9 mouse cellular contexts compared by ENCODE assay signal in the genomic region with DNA sequence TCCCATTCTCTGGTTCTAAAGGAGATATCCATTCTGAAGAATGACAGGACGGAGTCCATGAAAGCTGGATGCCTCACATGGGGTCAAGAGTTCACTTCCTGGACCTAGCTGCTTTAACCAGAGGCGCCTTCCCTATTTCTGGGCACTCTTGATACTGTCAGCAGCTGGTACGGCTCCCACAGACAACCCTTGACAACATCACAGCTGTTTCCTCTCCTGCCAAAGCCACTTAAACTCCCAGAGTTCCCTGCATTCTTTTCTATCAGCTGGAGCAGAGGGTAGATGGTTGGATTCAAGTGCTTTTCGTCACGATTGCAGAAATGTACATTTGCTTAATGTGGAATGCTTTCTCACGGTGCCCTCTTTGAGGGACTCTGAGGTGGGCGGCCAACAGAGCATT.
DNase-seq lines count a peak whose midpoint lies in the region; ATAC-seq and TF ChIP-seq lines count a peak whose summit lies in the region.
"Had no signal": no experiment of that assay in that cellular context is flagged by ENCODE, and none has a peak within 500 bp of the region (broad histone marks: within the 10 kb centered on the region; RNA-seq: fewer than 3 reads in every experiment).

No protein-coding gene starts in this region.

- 2% methylated on average over 7 of the region's 7 CpGs for WGBS in heart, embryonic 14.5 days
- 28% methylated on average over 7 of the region's 7 CpGs for WGBS in kidney, postnatal 0 days

- peak overlapping the region; percentile 87 to 96 for H3K27ac ChIP-seq in heart, embryonic 14.5 days (replicated peaks in 1 of 2; ENCODE audit: control insufficient read depth in 1 of 2, insufficient read depth in 1 of 2, low read depth in 2 of 2, low read length in 2 of 2)
- H3K27ac ChIP-seq in kidney, postnatal 0 days: peak overlapping the region; percentile 66
- H3K27ac ChIP-seq: neural tube, embryonic 15.5 days had no signal

- ATAC-seq in heart, embryonic 14.5 days (ENCODE audit: insufficient number of reproducible peaks, insufficient read depth, low FRiP score, low read depth): peak; percentile 87
- peak; percentile 83 for ATAC-seq in kidney, postnatal 0 days (replicated peaks; ENCODE audit: low FRiP score, low read depth)
- ATAC-seq in megakaryocyte progenitor cell, adult 5-6 weeks (replicated peaks; ENCODE audit: poor library complexity): peak; percentile 76

- no peaks in the 10 kb centered on the region for H3K9me3 ChIP-seq in heart, embryonic 14.5 days (ENCODE audit: control insufficient read depth, low read length)
- no peaks in the 10 kb centered on the region for H3K9me3 ChIP-seq in kidney, postnatal 0 days (replicated peaks; ENCODE audit: low read length)
- H3K9me3 ChIP-seq: neural tube, embryonic 15.5 days had no signal

- DNase-seq in adrenal gland, adult (ENCODE audit: inconsistent age in 2 of 2, low spot score in 1 of 2): peak; percentile 13 to 41
- DNase-seq in adrenal gland, postnatal 10 days: no peak
- peak; percentile 88 for DNase-seq in kidney, postnatal 0 days (ENCODE audit: low spot score)
- DNase-seq in thymus, postnatal 4 days: no peak
- no peak for DNase-seq in cerebellum, postnatal 14 days
- DNase-seq in left cerebral cortex, postnatal 36 days (ENCODE audit: low spot score in 2 of 2): no peak

- peak overlapping the region; percentile 2; the same call in 1 of the 2 replicates for H3K9ac ChIP-seq in heart, embryonic 14.5 days (ENCODE audit: low read length)
- no peak overlapping the region for H3K9ac ChIP-seq in kidney, postnatal 0 days (ENCODE audit: low read depth, low read length)
- H3K9ac ChIP-seq: neural tube, embryonic 15.5 days had no signal

- no peaks in the 10 kb centered on the region for H3K27me3 ChIP-seq in heart, embryonic 14.5 days (ENCODE audit: control insufficient read depth, insufficient read depth, low read length)
- H3K27me3 ChIP-seq in kidney, postnatal 0 days (ENCODE audit: insufficient read depth, low read length): no peaks in the 10 kb centered on the region
- H3K27me3 ChIP-seq: neural tube, embryonic 15.5 days had no signal

- peaks cover 22 to 75% of the 10 kb centered on the region in 2 experiments for H3K4me1 ChIP-seq in heart, embryonic 14.5 days (ENCODE audit: control insufficient read depth in 2 of 2, insufficient read depth in 2 of 2, low read length in 2 of 2)
- peaks cover 5% of the 10 kb centered on the region; the same call in 1 of the 2 replicates for H3K4me1 ChIP-seq in kidney, postnatal 0 days (replicated peaks; ENCODE audit: insufficient read depth, low read length)
- H3K4me1 ChIP-seq: neural tube, embryonic 15.5 days had no signal

- peak overlapping the region; percentile 47 for H3K4me2 ChIP-seq in heart, embryonic 14.5 days (ENCODE audit: low read length)
- H3K4me2 ChIP-seq in kidney, postnatal 0 days (ENCODE audit: low read length): no peak overlapping the region
- H3K4me2 ChIP-seq: neural tube, embryonic 15.5 days had no signal

- TF ChIP-seq CTCF in kidney, postnatal 0 days (IDR thresholded peaks at IDR 0.05; ENCODE audit: low read depth): no peak

- H3K4me3 ChIP-seq in heart, embryonic 14.5 days (ENCODE audit: control insufficient read depth in 1 of 2, insufficient read depth in 1 of 2, low read depth in 1 of 2, low read length in 2 of 2): no peak overlapping the region; a peak in 1 of 4 replicates
- no peak overlapping the region for H3K4me3 ChIP-seq in kidney, postnatal 0 days (replicated peaks; ENCODE audit: low read depth, low read length)
- H3K4me3 ChIP-seq: neural tube, embryonic 15.5 days had no signal

- H3K36me3 ChIP-seq in heart, embryonic 14.5 days (ENCODE audit: control insufficient read depth, insufficient read depth, low read length): no peaks in the 10 kb centered on the region
- no peaks in the 10 kb centered on the region for H3K36me3 ChIP-seq in kidney, postnatal 0 days (ENCODE audit: insufficient read depth, low read length)
- H3K36me3 ChIP-seq: neural tube, embryonic 15.5 days had no signal

- intact Hi-C loops in left cerebral cortex, postnatal 36 days (cut with DNase I): no loop called here

Comparison
In these comparisons a context has a peak if more than half of its experiments do, and no peak if none do; other contexts are left out.
1. DNase-seq: peak in adrenal gland, adult (2 of 2) and kidney, postnatal 0 days (single experiment); none in adrenal gland, postnatal 10 days (single experiment), thymus, postnatal 4 days (single experiment), cerebellum, postnatal 14 days (0 of 2) and left cerebral cortex, postnatal 36 days (0 of 2).
2. Peak in every context shown above with its lines, with median percentiles within 50 percentile points of each other: ATAC-seq.